Mouse (Mus musculus) CH12.LX (cell line): ENCODE data around the gene Oaz1. TPM values are rescaled to one million over a fixed set of nuclear protein-coding genes. Genes with fewer than 3 reads are reported as not detected.

Source experiments
- DNase-seq: peaks from one replicate; pipeline ENCODE4 v3.0.0-alpha.2; 2013; ENCODE audit errors: extremely low read depth
- H3K27ac ChIP-seq: 2 replicates; pipeline ENCODE4 v1.5.1; 2012; ENCODE audit warnings: low read depth, mild to moderate bottlenecking, control low read depth, moderate library complexity; ENCODE audit not compliant: insufficient read depth
- H3K27me3 ChIP-seq: replicated peaks from 2 replicates; pipeline ENCODE3; 2012; ENCODE audit warnings: inconsistent platforms
- H3K36me3 ChIP-seq, 2 experiments: replicated peaks in 1 of 2; 2 replicates each; pipeline versions ENCODE3 to v1.6.1; 2012; ENCODE audit warnings: inconsistent platforms in 1 of 2, low read length in 1 of 2, mild to moderate bottlenecking in 1 of 2, mixed read lengths in 1 of 2, moderate library complexity in 1 of 2; ENCODE audit not compliant: control insufficient read depth in 1 of 2, insufficient read depth in 1 of 2
- H3K4me1 ChIP-seq, 2 experiments: 2 replicates each; pipeline ENCODE4 v1.6.1; 2012; ENCODE audit warnings: inconsistent platforms in 1 of 2, moderate library complexity in 1 of 2; ENCODE audit not compliant: insufficient read depth in 2 of 2, control insufficient read depth in 1 of 2
- H3K4me2 ChIP-seq: 2 replicates; pipeline ENCODE4 v1.6.1; 2012; ENCODE audit warnings: low read depth, mild to moderate bottlenecking, control low read depth; ENCODE audit not compliant: poor library complexity, insufficient read depth, severe bottlenecking
- H3K4me3 ChIP-seq, 3 experiments: fragments of 150-350 bp in 1 of 3; sonication (generic) in 1 of 3; replicated peaks in 1 of 3; 2 replicates each; pipeline versions ENCODE3 to v1.5.1; 2011 to 2012; ENCODE audit warnings: low read depth in 2 of 3, low read length in 2 of 3, mild to moderate bottlenecking in 2 of 3, moderate library complexity in 2 of 3, control low read depth in 1 of 3, improper control_type of control experiment in 1 of 3, inconsistent platforms in 1 of 3, mixed read lengths in 1 of 3; ENCODE audit not compliant: poor library complexity in 1 of 3
- H3K79me2 ChIP-seq: replicated peaks from 2 replicates; pipeline ENCODE4 v1.6.1; 2012; ENCODE audit warnings: mild to moderate bottlenecking, moderate library complexity; ENCODE audit not compliant: control insufficient read depth, poor library complexity, insufficient read depth, severe bottlenecking; ENCODE audit errors: extremely low read depth
- H3K9ac ChIP-seq: 2 replicates; pipeline ENCODE4 v1.6.1; 2012; ENCODE audit warnings: low read depth, mild to moderate bottlenecking, control low read depth, moderate library complexity; ENCODE audit not compliant: insufficient read depth
- H3K9me3 ChIP-seq: replicated peaks from 2 replicates; pipeline ENCODE3; 2012; ENCODE audit warnings: low read length, inconsistent platforms, mixed read lengths
- CHD2 ChIP-seq: IDR thresholded peaks from 2 replicates; pipeline ENCODE4 v1.6.1; 2011; ENCODE audit warnings: low read length, improper control_type of control experiment
- CTCF ChIP-seq, 2 experiments: IDR thresholded peaks in 1 of 2; conservative IDR thresholded peaks in 1 of 2; 2 replicates each; pipeline ENCODE4 v1.5.1; 2011 to 2012; ENCODE audit warnings: low read depth in 2 of 2, low read length in 2 of 2, improper control_type of control experiment in 1 of 2, inconsistent platforms in 1 of 2, mild to moderate bottlenecking in 1 of 2, moderate library complexity in 1 of 2
- E2F4 ChIP-seq: IDR thresholded peaks from 2 replicates; pipeline ENCODE4 v1.6.1; 2011; ENCODE audit warnings: low read depth, low read length, improper control_type of control experiment; ENCODE audit not compliant: insufficient replicate concordance
- EP300 ChIP-seq: IDR thresholded peaks from 2 replicates; pipeline ENCODE4 v1.6.1; 2011; ENCODE audit warnings: low read length, improper control_type of control experiment
- GABPA ChIP-seq: IDR thresholded peaks from 2 replicates; pipeline ENCODE4 v1.6.1; 2012; ENCODE audit warnings: low read depth, low read length, improper control_type of control experiment, inconsistent platforms; ENCODE audit not compliant: insufficient replicate concordance
- HCFC1 ChIP-seq: IDR thresholded peaks from 2 replicates; pipeline ENCODE4 v1.6.1; 2012; ENCODE audit warnings: low read depth, mild to moderate bottlenecking, inconsistent platforms, low read length, improper control_type of control experiment
- JUN ChIP-seq: IDR thresholded peaks from 2 replicates; pipeline ENCODE4 v1.6.1; 2011; ENCODE audit warnings: low read depth, mild to moderate bottlenecking, low read length, improper control_type of control experiment, moderate library complexity; ENCODE audit not compliant: insufficient read depth
- KAT2A ChIP-seq: IDR thresholded peaks from 2 replicates; pipeline ENCODE4 v1.6.1; 2012; ENCODE audit warnings: low read length, improper control_type of control experiment, inconsistent platforms; ENCODE audit not compliant: insufficient replicate concordance
- MAX ChIP-seq: IDR thresholded peaks from 2 replicates; pipeline ENCODE4 v1.6.1; 2011; ENCODE audit warnings: low read length, improper control_type of control experiment
- NELFE ChIP-seq: IDR thresholded peaks from 2 replicates; pipeline ENCODE4 v1.6.1; 2011; ENCODE audit warnings: low read depth, low read length, improper control_type of control experiment
- PAX5 ChIP-seq: IDR thresholded peaks from 2 replicates; pipeline ENCODE4 v1.6.1; 2012; ENCODE audit warnings: low read length, inconsistent platforms, mixed read lengths
- POLR2A ChIP-seq: IDR thresholded peaks from 2 replicates; pipeline ENCODE4 v1.6.1; 2011; ENCODE audit warnings: low read depth, mild to moderate bottlenecking, improper control_type of control experiment, low read length
- RAD21 ChIP-seq: IDR thresholded peaks from 2 replicates; pipeline ENCODE4 v1.6.1; 2011; ENCODE audit warnings: low read depth, mild to moderate bottlenecking, low read length, improper control_type of control experiment, moderate library complexity
- SMC3 ChIP-seq: IDR thresholded peaks from 2 replicates; pipeline ENCODE4 v1.6.1; 2011; ENCODE audit warnings: low read depth, low read length, improper control_type of control experiment
- TBP ChIP-seq: conservative IDR thresholded peaks from 2 replicates; pipeline ENCODE4 v1.6.1; 2011; ENCODE audit warnings: low read depth, low read length, improper control_type of control experiment
- USF1 ChIP-seq: IDR thresholded peaks from 2 replicates; pipeline ENCODE4 v1.6.1; 2014; ENCODE audit warnings: low read depth, mild to moderate bottlenecking, inconsistent platforms, low read length, improper control_type of control experiment
- USF2 ChIP-seq: conservative IDR thresholded peaks from 2 replicates; pipeline ENCODE4 v1.6.1; 2011; ENCODE audit warnings: low read depth, low read length, improper control_type of control experiment
- ZKSCAN1 ChIP-seq: IDR thresholded peaks from 2 replicates; pipeline ENCODE4 v1.6.1; 2012; ENCODE audit warnings: low read depth, inconsistent platforms, low read length, improper control_type of control experiment, borderline replicate concordance
- ZNF384 ChIP-seq: IDR thresholded peaks from 2 replicates; pipeline ENCODE4 v1.6.1; 2012; ENCODE audit warnings: low read depth, low read length, improper control_type of control experiment, inconsistent platforms
- dilution Hi-C: fragments of 300-500 bp; cut with MboI; formaldehyde crosslinking; loops from 2 replicates; pipeline ENCODE4 v1.14.3; 2020; ENCODE audit warnings: low sequenced_read_pairs; ENCODE audit not compliant: extremely low pct_unique_long_range_greater_than_20kb, extremely low pct_ligation_motif_present
- in situ Hi-C: fragments of 300-500 bp; cut with MboI; formaldehyde crosslinking; loops from 3 replicates; pipeline ENCODE4 v1.14.3; 2019; ENCODE audit warnings: low sequenced_read_pairs, low pct_ligation_motif_present, low pct_unique_long_range_greater_than_20kb, mixed read lengths
- polyA plus RNA-seq: library from polyadenylated mRNA; unstranded; fragments of >175 nt; gene quantifications from 2 replicates; pipeline ENCODE4 v1.2.1, GENCODE M21; 2012; ENCODE audit warnings: low read depth; ENCODE audit not compliant: insufficient read length
- total RNA-seq, 2 experiments: library from RNA; depleted of rRNA; stranded (reverse); fragments of 300-350 nt in 1 of 2; fragments of >200 nt in 1 of 2; gene quantifications; 2 replicates each; pipeline ENCODE4 v1.2.3; 2012 to 2014

Gene Oaz1
- total and polyA plus RNA-seq, 3 experiments = 646 to 1,081 (median 899) TPM

DNA sequence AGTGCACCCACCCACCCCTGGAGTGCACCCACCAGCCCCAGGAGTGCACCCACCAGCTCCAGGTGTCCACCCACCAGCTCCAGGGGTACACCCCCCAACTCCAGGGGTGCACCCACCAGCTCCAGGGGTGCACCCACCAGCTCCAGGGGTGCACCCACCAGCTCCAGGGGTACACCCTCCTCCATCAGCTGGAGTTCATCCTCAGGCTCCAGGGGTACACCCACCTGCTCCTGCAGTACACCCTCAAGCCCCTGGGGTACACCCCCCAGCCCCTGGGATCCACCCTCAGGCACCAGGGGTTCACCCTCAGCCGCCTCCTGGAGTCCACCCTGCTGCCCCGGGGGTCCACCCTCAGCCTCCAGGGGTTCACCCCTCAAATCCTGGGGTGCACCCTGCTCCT, 22.1 kb upstream of the Oaz1 start:
- in situ Hi-C loops = loop anchor here (10.0 kb wide), 1 partner anchor 190 kb away; no protein-coding TSS in a partner anchor
- dilution Hi-C loops = no loop called here
- H3K27ac ChIP-seq = no peak overlapping the region
- H3K4me2 ChIP-seq = no peak overlapping the region
- no peak overlapping the region for H3K9ac ChIP-seq
- TF ChIP-seq JUN (no peak), E2F4 (no peak), EP300 (no peak), PAX5 (no peak), POLR2A (no peak), GABPA (no peak), KAT2A (no peak), MAX (no peak), CHD2 (no peak), USF2 (no peak), ZKSCAN1 (no peak), TBP (no peak)
- no peak for DNase-seq
- peaks cover 5% of the 10 kb centered on the region for H3K9me3 ChIP-seq
- peaks cover 61 to 87% of the 10 kb centered on the region in 2 experiments for H3K36me3 ChIP-seq
- no peaks in the 10 kb centered on the region for H3K27me3 ChIP-seq
- peaks cover 6 to 17% of the 10 kb centered on the region in 2 experiments for H3K4me1 ChIP-seq
- H3K4me3 ChIP-seq = no peak overlapping the region
- H3K79me2 ChIP-seq = peaks cover 24% of the 10 kb centered on the region

GRCm38 (mm10) chr10:80804916-80805315, 21.5 kb upstream of the Oaz1 start, which contains the start of gene Amh:
Gene Amh (plus strand): TSS chr10:80805243.
- H3K36me3 ChIP-seq = peaks cover 61 to 86% of the 10 kb centered on the region in 2 experiments

GRCm38 (mm10) chr10:80805322-80805721, 21.1 kb upstream of the Oaz1 start:
- peaks cover 61 to 82% of the 10 kb centered on the region in 2 experiments for H3K36me3 ChIP-seq

More at GRCm38 (mm10) chr10:80804916-80805315, 21.5 kb upstream of the Oaz1 start, which contains the start of gene Amh:
- in situ Hi-C loops = loop anchor here (10.0 kb wide), 1 partner anchor 190 kb away; no protein-coding TSS in a partner anchor
- peaks cover 5% of the 10 kb centered on the region for H3K9me3 ChIP-seq
- dilution Hi-C loops = no loop called here
- H3K4me1 ChIP-seq = peaks cover 6 to 13% of the 10 kb centered on the region in 2 experiments
- H3K27ac ChIP-seq = no peak within 1 kb of the TSS
- H3K27me3 ChIP-seq = no peaks in the 10 kb centered on the region
- H3K9ac ChIP-seq = no peak within 1 kb of the TSS
- no peak for TF ChIP-seq ZNF384
- no peak for TF ChIP-seq GABPA
- no peak for TF ChIP-seq CHD2
- no peak within 1 kb of the TSS for H3K4me2 ChIP-seq
- no peak within 1 kb of the TSS for H3K4me3 ChIP-seq
- H3K79me2 ChIP-seq = peaks cover 19% of the 10 kb centered on the region
- no peak for DNase-seq

More at GRCm38 (mm10) chr10:80805322-80805721, 21.1 kb upstream of the Oaz1 start:
- Histone ChIP-seq H3K4me2 (no peak overlapping the region), H3K4me3 (no peak overlapping the region), H3K27me3 (no peaks in the 10 kb centered on the region), H3K9me3 (peaks cover 5% of the 10 kb centered on the region), H3K27ac (no peak overlapping the region), H3K9ac (no peak overlapping the region), H3K79me2 (peaks cover 15% of the 10 kb centered on the region), H3K4me1 (peaks cover 2 to 9% of the 10 kb centered on the region in 2 experiments; a peak in 2 of 4 replicates)
- in situ Hi-C loops = loop anchor here (10.0 kb wide), 1 partner anchor 189 kb away; no protein-coding TSS in a partner anchor
- DNase-seq = no peak
- dilution Hi-C loops = no loop called here
- TF ChIP-seq USF1 = no peak
- TF ChIP-seq CTCF (conservative IDR thresholded peaks at IDR 0.05 in 1 of 2, IDR thresholded peaks at IDR 0.05 in 1 of 2; ENCODE audit: low read depth in 2 of 2, low read length in 2 of 2) = no peak
- TF ChIP-seq POLR2A = no peak
- no peak for TF ChIP-seq KAT2A
- no peak for TF ChIP-seq CHD2
- TF ChIP-seq SMC3 = no peak
- TF ChIP-seq RAD21 = no peak
- no peak for TF ChIP-seq NELFE
- no peak for TF ChIP-seq HCFC1
